Mouse (Mus musculus) midbrain, embryonic 16.5 days (tissue): Measurements from ENCODE around the gene Tgm1. TPM values are rescaled to one million over a fixed set of nuclear protein-coding genes. Genes with fewer than 3 reads are reported as not detected.

Experiments used
- ATAC-seq: fragments of 200-750 bp; cut with Nextera tagmentation; 2 replicates; pipeline ENCODE4 v1.8.0; 2017; ENCODE audit warnings: moderate TSS enrichment
- H3K27ac ChIP-seq: fragments of 300-500 bp; sonication (generic); 2 replicates; pipeline ENCODE4 v1.5.1; 2014; ENCODE audit warnings: mild to moderate bottlenecking, low read length, mixed read lengths
- H3K27me3 ChIP-seq: fragments of 300-500 bp; sonication (generic); 2 replicates; pipeline ENCODE4 v1.6.1; 2014; ENCODE audit warnings: low read depth, low read length, mixed read lengths; ENCODE audit not compliant: control insufficient read depth, insufficient read depth
- H3K36me3 ChIP-seq: fragments of 300-500 bp; sonication (generic); 2 replicates; pipeline ENCODE4 v1.6.1; 2014; ENCODE audit warnings: mild to moderate bottlenecking, low read length, moderate library complexity, mixed read lengths; ENCODE audit not compliant: control insufficient read depth, insufficient read depth
- H3K4me1 ChIP-seq: fragments of 300-500 bp; sonication (generic); 2 replicates; pipeline ENCODE4 v1.6.1; 2014; ENCODE audit warnings: mild to moderate bottlenecking, low read length, mixed read lengths; ENCODE audit not compliant: control insufficient read depth, insufficient read depth
- H3K4me2 ChIP-seq: fragments of 300-500 bp; sonication (generic); 2 replicates; pipeline ENCODE4 v1.6.1; 2014; ENCODE audit warnings: mild to moderate bottlenecking, low read length, mixed read lengths
- H3K4me3 ChIP-seq: fragments of 300-500 bp; sonication (generic); 2 replicates; pipeline ENCODE4 v1.5.1; 2014; ENCODE audit warnings: low read depth, mild to moderate bottlenecking, low read length, moderate library complexity, mixed read lengths
- H3K9ac ChIP-seq: fragments of 300-500 bp; sonication (generic); 2 replicates; pipeline ENCODE4 v1.6.1; 2014; ENCODE audit warnings: low read depth, low read length, mixed read lengths
- H3K9me3 ChIP-seq: fragments of 300-500 bp; sonication (generic); replicated peaks from 2 replicates; pipeline ENCODE4 v1.6.1; 2014; ENCODE audit warnings: mild to moderate bottlenecking, low read length, mixed read lengths; ENCODE audit not compliant: control insufficient read depth, poor library complexity, severe bottlenecking
- WGBS: fragments of 180-500 bp; shearing (Covaris S2); extraction: QIAGEN DNeasy Blood & Tissue Kit; methylation state at CpG from one replicate; pipeline ENCODE4 v1.1.7; 2014; 5-methylcytosine and 5-hydroxymethylcytosine counted together
- polyA plus RNA-seq: library from polyadenylated mRNA; unstranded; fragments of >200 nt; fragmentation: Nextera tagmentation; extraction: Ambion mirVana; gene quantifications from 2 replicates; pipeline ENCODE4 v1.2.1, GENCODE M21; 2015

Tgm1 gene
- polyA plus RNA-seq, 1 experiment from 2014 or later = 0.13 TPM

GRCm38 (mm10) chr14:55720666-55721065 lies 6.9 kb upstream of the Tgm1 start:
- no peak overlapping the region for H3K4me3 ChIP-seq

DNA sequence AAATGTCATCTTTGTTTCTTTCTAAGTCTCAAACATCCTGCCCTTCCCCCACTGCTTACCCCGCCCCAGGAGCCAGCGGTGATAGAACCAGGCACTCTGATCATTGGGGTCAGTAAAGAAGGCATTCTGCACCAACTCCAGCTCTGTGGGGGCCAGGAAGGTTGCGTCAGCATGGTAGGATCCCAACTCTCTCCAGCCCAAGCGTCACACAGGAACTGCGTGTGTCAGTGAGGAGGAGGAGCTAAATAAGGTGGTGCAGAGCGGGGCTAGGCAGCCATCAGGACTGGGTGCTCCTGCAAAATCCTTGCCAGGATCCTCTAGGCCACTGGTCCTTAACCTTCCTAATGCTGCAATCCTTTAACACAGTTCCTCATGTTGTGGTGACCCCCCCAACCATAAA lies 6.0 kb upstream of the Tgm1 start:
- H3K27ac ChIP-seq = no peak overlapping the region
- no peaks in the 10 kb centered on the region for H3K27me3 ChIP-seq
- H3K9me3 ChIP-seq = no peaks in the 10 kb centered on the region
- H3K9ac ChIP-seq = no peak overlapping the region
- 89% methylated on average over 6 of the region's 6 CpGs for WGBS
- no peak for ATAC-seq
- H3K4me1 ChIP-seq = peaks cover 14% of the 10 kb centered on the region
- no peak overlapping the region for H3K4me2 ChIP-seq
- H3K36me3 ChIP-seq = peaks cover 17% of the 10 kb centered on the region; the same call in 1 of the 2 replicates
- no peak overlapping the region for H3K4me3 ChIP-seq

More at GRCm38 (mm10) chr14:55720666-55721065, 6.9 kb upstream of the Tgm1 start:
- WGBS = 93% methylated on average over 12 of the region's 12 CpGs
- Histone ChIP-seq H3K4me1 (peaks cover 14% of the 10 kb centered on the region), H3K36me3 (peaks cover 17% of the 10 kb centered on the region; the same call in 1 of the 2 replicates), H3K9ac (no peak overlapping the region; the same call in 1 of the 2 replicates), H3K27ac (no peak overlapping the region), H3K4me2 (peak overlapping the region; percentile 79; the same call in 1 of the 2 replicates), H3K27me3 (no peaks in the 10 kb centered on the region), H3K9me3 (no peaks in the 10 kb centered on the region)
- no peak for ATAC-seq

GRCm38 (mm10) chr14:55716884-55717283 lies 3.2 kb upstream of the Tgm1 start:
- no peak for ATAC-seq

GRCm38 (mm10) chr14:55716271-55716670 lies 2.5 kb upstream of the Tgm1 start:
- H3K4me2 ChIP-seq = no peak overlapping the region
- no peak overlapping the region for H3K27ac ChIP-seq
- H3K9ac ChIP-seq = no peak overlapping the region
- ATAC-seq = no peak
- H3K9me3 ChIP-seq = no peaks in the 10 kb centered on the region
- WGBS = 96% methylated on average over 6 of the region's 6 CpGs
- peaks cover 7% of the 10 kb centered on the region for H3K27me3 ChIP-seq
- peaks cover 6% of the 10 kb centered on the region for H3K4me1 ChIP-seq
- no peak overlapping the region for H3K4me3 ChIP-seq
- H3K36me3 ChIP-seq = peaks cover 17% of the 10 kb centered on the region; the same call in 1 of the 2 replicates

More at GRCm38 (mm10) chr14:55716884-55717283, 3.2 kb upstream of the Tgm1 start:
- H3K27me3 ChIP-seq = peaks cover 7% of the 10 kb centered on the region
- H3K27ac ChIP-seq = no peak overlapping the region
- no peaks in the 10 kb centered on the region for H3K9me3 ChIP-seq
- H3K9ac ChIP-seq = no peak overlapping the region
- H3K4me3 ChIP-seq = no peak overlapping the region
- H3K4me2 ChIP-seq = no peak overlapping the region
- peaks cover 17% of the 10 kb centered on the region; the same call in 1 of the 2 replicates for H3K36me3 ChIP-seq
- H3K4me1 ChIP-seq = peaks cover 9% of the 10 kb centered on the region
- 91% methylated on average over 8 of the region's 8 CpGs for WGBS

DNA sequence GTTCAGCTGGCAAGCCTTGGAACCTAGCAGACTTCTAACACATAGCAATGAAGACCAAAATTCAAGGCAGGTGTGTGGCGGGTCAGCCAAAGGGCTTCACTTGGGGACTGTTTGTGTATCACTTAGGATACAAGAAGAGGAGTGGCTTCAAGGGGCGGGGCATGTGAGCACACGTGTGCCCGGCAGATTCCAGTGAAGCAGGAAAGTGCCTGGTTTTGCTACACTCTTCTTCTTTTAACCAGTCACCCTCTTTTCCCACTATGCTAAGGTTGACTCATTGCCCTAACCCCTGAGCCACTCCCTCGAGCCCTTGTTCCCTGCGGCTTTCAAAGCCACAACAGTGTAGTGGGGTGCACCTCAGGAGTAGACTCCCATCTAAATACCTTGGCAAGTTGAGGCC lies 1.2 kb upstream of the Tgm1 start:
- Histone ChIP-seq H3K9ac (no peak overlapping the region), H3K27me3 (peaks cover 7% of the 10 kb centered on the region), H3K4me3 (no peak overlapping the region), H3K9me3 (no peaks in the 10 kb centered on the region), H3K27ac (no peak overlapping the region), H3K4me2 (no peak overlapping the region), H3K4me1 (no peaks in the 10 kb centered on the region), H3K36me3 (peaks cover 14% of the 10 kb centered on the region; the same call in 1 of the 2 replicates)
- no peak for ATAC-seq
- WGBS = 44% methylated on average over 6 of the region's 6 CpGs

DNA sequence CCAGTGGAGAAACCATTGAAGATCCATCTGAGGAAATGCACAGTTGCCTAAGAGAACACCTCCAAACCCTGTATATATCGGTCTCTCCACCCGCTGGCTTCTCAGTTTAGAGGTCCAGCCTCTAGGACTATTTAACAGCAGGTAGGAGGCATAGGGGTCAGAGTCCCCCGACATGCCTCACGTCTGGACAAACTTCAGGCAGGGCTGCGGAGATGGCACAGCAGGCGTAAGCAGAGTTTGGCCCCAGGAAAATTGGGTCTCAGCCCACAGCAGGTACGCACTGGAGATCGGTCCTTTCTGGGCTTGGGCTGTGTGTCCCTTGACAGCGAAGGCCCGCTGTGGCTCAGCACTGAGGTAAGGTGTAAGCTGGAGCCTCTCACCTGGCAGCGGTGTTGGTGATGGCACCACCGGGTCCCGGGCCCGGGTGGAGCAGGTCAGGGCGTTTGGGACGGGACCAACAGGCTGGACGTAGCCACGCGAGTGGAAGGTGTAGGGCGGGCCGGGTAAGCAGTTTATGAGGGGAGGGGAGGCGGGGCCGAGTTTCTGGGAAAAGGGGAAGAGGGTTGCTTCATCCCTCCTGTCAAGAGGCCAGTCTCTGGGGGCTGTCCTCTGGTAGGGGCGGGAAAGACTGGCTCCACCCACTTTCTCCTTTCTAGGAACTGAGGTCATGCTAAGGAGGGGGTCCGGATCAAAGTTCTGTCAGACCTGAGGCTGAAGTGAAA lies 558 bp downstream of the Tgm1 start:
- Histone ChIP-seq H3K4me2 (no peak overlapping the region), H3K27ac (no peak overlapping the region), H3K4me1 (no peaks in the 10 kb centered on the region), H3K4me3 (no peak overlapping the region), H3K9me3 (no peaks in the 10 kb centered on the region), H3K36me3 (peaks cover 9% of the 10 kb centered on the region; the same call in 1 of the 2 replicates), H3K27me3 (peaks cover 7% of the 10 kb centered on the region), H3K9ac (no peak overlapping the region)
- ATAC-seq = no peak
- 14% methylated on average over 24 of the region's 25 CpGs for WGBS

DNA sequence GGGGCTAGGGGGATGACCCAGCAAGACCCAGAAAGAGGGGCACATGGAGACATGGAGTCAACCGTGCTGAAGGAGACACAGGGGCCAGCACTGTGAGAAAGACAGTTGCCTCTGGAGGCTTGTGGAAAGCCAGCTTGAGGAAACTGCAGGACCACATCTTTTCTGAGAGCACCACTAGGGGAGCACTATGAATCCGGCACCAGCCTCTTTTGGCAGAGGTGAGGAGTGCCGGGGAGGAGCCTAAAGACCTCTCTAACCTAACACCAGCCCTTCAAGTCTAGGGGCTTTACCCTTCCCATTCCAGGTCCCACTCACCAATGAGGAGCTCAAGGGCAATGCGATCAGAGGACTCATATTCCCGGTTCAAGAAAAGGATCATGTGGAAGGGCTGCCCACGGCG lies 1.9 kb downstream of the Tgm1 start:
- no peak overlapping the region for H3K4me2 ChIP-seq
- H3K27me3 ChIP-seq = peaks cover 7% of the 10 kb centered on the region
- H3K36me3 ChIP-seq = peaks cover under 1% of the 10 kb centered on the region; the same call in 1 of the 2 replicates
- no peaks in the 10 kb centered on the region for H3K4me1 ChIP-seq
- WGBS = 83% methylated on average over 7 of the region's 7 CpGs
- no peak overlapping the region for H3K4me3 ChIP-seq
- no peak for ATAC-seq
- H3K9ac ChIP-seq = no peak overlapping the region
- H3K9me3 ChIP-seq = no peaks in the 10 kb centered on the region
- no peak overlapping the region for H3K27ac ChIP-seq

DNA sequence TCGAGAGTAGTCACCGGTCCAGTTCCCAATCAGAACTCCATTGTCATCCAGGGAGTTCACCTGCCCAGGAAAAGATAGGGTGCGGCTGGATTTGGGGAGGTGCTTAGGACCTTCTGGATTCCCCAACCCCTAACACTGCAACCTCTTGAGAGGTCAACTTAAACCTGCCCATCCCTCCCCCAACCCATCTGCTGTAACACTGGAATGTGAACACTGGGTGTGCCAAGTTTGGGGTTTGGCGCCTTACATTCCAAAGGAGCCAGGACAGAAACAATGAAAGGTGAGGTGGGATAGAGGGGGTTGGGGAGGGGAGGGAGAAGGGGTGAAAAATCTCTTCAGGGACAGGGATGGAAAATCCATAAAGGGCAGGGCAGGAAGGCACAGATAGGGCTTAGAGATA lies 4.2 kb downstream of the Tgm1 start:
- H3K36me3 ChIP-seq = no peaks in the 10 kb centered on the region
- no peaks in the 10 kb centered on the region for H3K9me3 ChIP-seq
- peaks cover 7% of the 10 kb centered on the region for H3K27me3 ChIP-seq
- 86% methylated on average over 4 of the region's 4 CpGs for WGBS
- H3K9ac ChIP-seq = no peak overlapping the region
- ATAC-seq = no peak
- H3K27ac ChIP-seq = no peak overlapping the region
- H3K4me1 ChIP-seq = no peaks in the 10 kb centered on the region
- no peak overlapping the region for H3K4me2 ChIP-seq
- H3K4me3 ChIP-seq = no peak overlapping the region

GRCm38 (mm10) chr14:55707397-55707796 lies 6.3 kb downstream of the Tgm1 start:
- WGBS = 82% methylated on average over 5 of the region's 5 CpGs
- H3K9ac ChIP-seq = no peak overlapping the region
- no peak for ATAC-seq
- no peak overlapping the region for H3K27ac ChIP-seq
- no peaks in the 10 kb centered on the region for H3K9me3 ChIP-seq
- no peaks in the 10 kb centered on the region for H3K27me3 ChIP-seq
- no peak overlapping the region for H3K4me3 ChIP-seq
- no peaks in the 10 kb centered on the region for H3K36me3 ChIP-seq
- no peak overlapping the region for H3K4me2 ChIP-seq
- H3K4me1 ChIP-seq = no peaks in the 10 kb centered on the region
